Mouse (Mus musculus) midbrain, embryonic 14.5 days (tissue): ENCODE data around the gene Sult1a1. TPM values are rescaled to one million over a fixed set of nuclear protein-coding genes. Genes with fewer than 3 reads are reported as not detected.

Experiments
- ATAC-seq: fragments of 200-750 bp; cut with Nextera tagmentation; 2 replicates; pipeline ENCODE4 v1.8.0; 2017; ENCODE audit warnings: moderate number of reproducible peaks, moderate library complexity; ENCODE audit not compliant: low FRiP score, low TSS enrichment
- DNase-seq: peaks from one replicate; pipeline ENCODE4 v3.0.0-alpha.2; 2015
- H3K27ac ChIP-seq: fragments of 300-500 bp; sonication (generic); replicated peaks from 2 replicates; pipeline ENCODE4 v1.5.1; 2014; ENCODE audit warnings: mild to moderate bottlenecking, low read depth, low read length, moderate library complexity
- H3K27me3 ChIP-seq: fragments of 300-500 bp; sonication (generic); 2 replicates; pipeline ENCODE4 v1.6.1; 2014; ENCODE audit warnings: low read length, control low read depth, mixed read lengths; ENCODE audit not compliant: control insufficient read depth, insufficient read depth
- H3K36me3 ChIP-seq: fragments of 300-500 bp; sonication (generic); 2 replicates; pipeline ENCODE4 v1.6.1; 2014; ENCODE audit warnings: low read length, control low read depth; ENCODE audit not compliant: control insufficient read depth, insufficient read depth
- H3K4me1 ChIP-seq: fragments of 300-500 bp; sonication (generic); 2 replicates; pipeline ENCODE4 v1.6.1; 2014; ENCODE audit warnings: mild to moderate bottlenecking, antibody characterized with exemption, low read length, control low read depth; ENCODE audit not compliant: control insufficient read depth, insufficient read depth
- H3K4me2 ChIP-seq: fragments of 300-500 bp; sonication (generic); 2 replicates; pipeline ENCODE4 v1.6.1; 2014; ENCODE audit warnings: mild to moderate bottlenecking, low read length, moderate library complexity
- H3K4me3 ChIP-seq: fragments of 300-500 bp; sonication (generic); replicated peaks from 2 replicates; pipeline ENCODE4 v1.5.1; 2014; ENCODE audit warnings: low read depth, low read length
- H3K9ac ChIP-seq: fragments of 300-500 bp; sonication (generic); replicated peaks from 2 replicates; pipeline ENCODE4 v1.6.1; 2014; ENCODE audit warnings: mild to moderate bottlenecking, low read length, moderate library complexity
- H3K9me3 ChIP-seq: fragments of 300-500 bp; sonication (generic); 2 replicates; pipeline ENCODE4 v1.6.1; 2016; ENCODE audit warnings: low read length, control low read depth, mixed read lengths; ENCODE audit not compliant: control insufficient read depth
- WGBS: fragments of 180-500 bp; shearing (Covaris S2); extraction: QIAGEN DNeasy Blood & Tissue Kit; methylation state at CpG from one replicate; pipeline ENCODE4 v1.1.7; 2014; 5-methylcytosine and 5-hydroxymethylcytosine counted together
- polyA plus RNA-seq: library from polyadenylated mRNA; unstranded; fragments of >200 nt; fragmentation: Nextera tagmentation; extraction: Ambion mirVana; gene quantifications from 2 replicates; pipeline ENCODE4 v1.2.1, GENCODE M21; 2014

The Sult1a1 gene
- polyA plus RNA-seq, 1 experiment from 2014 or later = 2.6 TPM

GRCm38 (mm10) chr7:126659771-126660170, 16.5 kb downstream of the Sult1a1 start:
- Histone ChIP-seq H3K4me2 (no peak overlapping the region), H3K27me3 (no peaks in the 10 kb centered on the region)
- ATAC-seq = no peak

DNA sequence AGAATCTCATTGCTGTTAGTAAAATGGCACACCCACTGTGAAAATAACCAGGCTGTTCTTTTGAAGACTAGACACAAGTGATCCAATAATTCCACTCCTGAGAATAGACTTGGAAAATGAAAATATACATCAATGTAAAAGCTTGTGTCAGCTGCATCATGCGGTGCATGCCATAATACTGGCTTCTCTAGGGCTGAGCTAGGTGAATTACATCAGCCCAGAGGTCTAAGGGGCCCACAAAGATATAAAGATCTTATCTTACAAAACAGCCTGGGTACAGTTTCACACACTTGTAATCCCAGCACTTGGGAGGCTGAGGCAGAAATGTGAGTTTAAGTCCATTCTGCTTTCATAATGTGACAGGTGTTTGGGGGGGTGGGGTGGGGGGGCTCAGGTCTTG, 18.7 kb downstream of the Sult1a1 start:
- Histone ChIP-seq H3K36me3 (peaks cover 3% of the 10 kb centered on the region; the same call in 1 of the 2 replicates), H3K4me1 (no peaks in the 10 kb centered on the region), H3K27ac (no peak overlapping the region), H3K4me3 (no peak overlapping the region), H3K27me3 (no peaks in the 10 kb centered on the region), H3K9ac (no peak overlapping the region), H3K4me2 (no peak overlapping the region), H3K9me3 (no peaks in the 10 kb centered on the region)
- ATAC-seq (no peak), DNase-seq (no peak)
- WGBS = 100% methylated on average over 1 of the region's 1 CpGs

More at GRCm38 (mm10) chr7:126659771-126660170, 16.5 kb downstream of the Sult1a1 start:
- H3K27ac ChIP-seq = no peak overlapping the region
- no peak overlapping the region for H3K4me3 ChIP-seq
- no peak overlapping the region for H3K9ac ChIP-seq
- no peaks in the 10 kb centered on the region for H3K9me3 ChIP-seq
- 87% methylated on average over 3 of the region's 3 CpGs for WGBS
- peaks cover 20% of the 10 kb centered on the region for H3K36me3 ChIP-seq
- no peaks in the 10 kb centered on the region for H3K4me1 ChIP-seq
- DNase-seq = no peak

- Histone ChIP-seq H3K27ac (no peak overlapping the region), H3K4me3 (no peak overlapping the region), H3K9ac (no peak overlapping the region), H3K27me3 (no peaks in the 10 kb centered on the region), H3K4me2 (no peak overlapping the region), H3K4me1 (no peaks in the 10 kb centered on the region), H3K9me3 (no peaks in the 10 kb centered on the region), H3K36me3 (no peaks in the 10 kb centered on the region)
- DNase-seq (no peak), ATAC-seq (no peak)
- 94% methylated on average over 3 of the region's 3 CpGs for WGBS
Observed at GRCm38 (mm10) chr7:126655695-126656094, 20.5 kb downstream of the Sult1a1 start.

- H3K9ac ChIP-seq = no peak overlapping the region
- no peak overlapping the region for H3K27ac ChIP-seq
- H3K4me3 ChIP-seq = no peak overlapping the region
- DNase-seq (no peak), ATAC-seq (no peak)
- no peak overlapping the region for H3K4me2 ChIP-seq
- no peaks in the 10 kb centered on the region for H3K9me3 ChIP-seq
- whole genome bisulfite sequencing = 89% methylated on average over 2 of the region's 2 CpGs
- H3K27me3 ChIP-seq = no peaks in the 10 kb centered on the region
- no peaks in the 10 kb centered on the region for H3K36me3 ChIP-seq
- peaks cover 5% of the 10 kb centered on the region; the same call in 1 of the 2 replicates for H3K4me1 ChIP-seq
Observed at GRCm38 (mm10) chr7:126653991-126654390, 22.2 kb downstream of the Sult1a1 start.

DNA sequence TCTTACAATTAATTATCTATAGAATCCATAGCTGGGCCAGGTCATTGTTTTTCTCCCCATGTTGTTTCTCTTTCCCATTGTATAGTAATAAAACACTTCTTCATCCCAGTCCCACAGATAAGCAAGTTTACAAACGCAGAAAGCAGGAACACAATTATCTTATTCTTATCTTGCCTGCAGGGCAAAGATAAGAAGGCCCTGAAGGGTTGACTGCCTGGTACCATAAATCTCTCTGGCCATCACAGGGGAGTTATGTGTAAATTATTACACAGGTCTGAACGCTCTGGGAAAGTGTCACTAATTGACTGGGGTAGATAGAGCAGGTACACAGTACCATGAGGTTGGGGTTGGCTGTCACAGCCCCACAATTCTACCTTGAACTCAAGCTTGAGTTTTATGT, 25.4 kb downstream of the Sult1a1 start:
- H3K4me3 ChIP-seq = no peak overlapping the region
- H3K9me3 ChIP-seq = no peaks in the 10 kb centered on the region
- no peaks in the 10 kb centered on the region for H3K36me3 ChIP-seq
- H3K27ac ChIP-seq = no peak overlapping the region
- peaks cover 5% of the 10 kb centered on the region; the same call in 1 of the 2 replicates for H3K4me1 ChIP-seq
- no peak overlapping the region for H3K9ac ChIP-seq
- DNase-seq = no peak
- no peaks in the 10 kb centered on the region for H3K27me3 ChIP-seq
- H3K4me2 ChIP-seq = no peak overlapping the region
- 80% methylated on average over 2 of the region's 2 CpGs for WGBS
- ATAC-seq = no peak

GRCm38 (mm10) chr7:126649231-126650051, 26.8 kb downstream of the Sult1a1 start, which contains the start of gene Sgf29:
Sgf29 (plus strand) TSS chr7:126649309.
- DNase-seq (peak; percentile 97), ATAC-seq (peak; percentile 98)
- Histone ChIP-seq H3K27ac (peak within 1 kb of the TSS; percentile 93), H3K9me3 (no peaks in the 10 kb centered on the region), H3K36me3 (no peaks in the 10 kb centered on the region), H3K27me3 (no peaks in the 10 kb centered on the region), H3K9ac (peak within 1 kb of the TSS; percentile 68), H3K4me1 (peaks cover 5% of the 10 kb centered on the region; the same call in 1 of the 2 replicates), H3K4me3 (peak within 1 kb of the TSS; percentile 62), H3K4me2 (peak within 1 kb of the TSS; percentile 74)
- WGBS = 1% methylated on average over 57 of the region's 57 CpGs

DNA sequence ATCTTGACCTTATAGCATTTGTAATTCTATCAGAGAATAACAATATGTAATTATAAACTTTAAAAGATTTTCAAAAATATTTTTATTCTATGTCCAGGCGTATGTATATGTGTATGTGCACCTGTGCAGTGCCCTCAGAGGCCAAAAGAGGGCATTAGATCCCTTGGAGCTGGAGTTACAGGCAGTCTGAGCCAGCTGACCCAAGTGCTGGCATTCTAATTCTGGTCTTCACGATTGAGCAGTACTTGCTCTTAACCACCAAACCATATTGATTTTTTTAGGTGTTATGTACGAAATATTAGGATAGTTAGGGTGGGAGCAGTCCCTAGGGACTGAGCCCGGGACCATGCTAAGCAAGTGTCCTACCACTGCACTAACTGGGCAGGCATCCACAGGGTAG, 27.7 kb downstream of the Sult1a1 start:
- no peaks in the 10 kb centered on the region for H3K36me3 ChIP-seq
- H3K27ac ChIP-seq = no peak overlapping the region; the same call in 1 of the 2 replicates
- no peaks in the 10 kb centered on the region for H3K9me3 ChIP-seq
- H3K4me1 ChIP-seq = peaks cover 5% of the 10 kb centered on the region; the same call in 1 of the 2 replicates
- peak overlapping the region; percentile 68; the same call in 1 of the 2 replicates for H3K9ac ChIP-seq
- peak overlapping the region; percentile 62 for H3K4me3 ChIP-seq
- ATAC-seq (no peak), DNase-seq (peak; percentile 15)
- WGBS = 84% methylated on average over 4 of the region's 4 CpGs
- H3K4me2 ChIP-seq = peak overlapping the region; percentile 74
- H3K27me3 ChIP-seq = no peaks in the 10 kb centered on the region

DNA sequence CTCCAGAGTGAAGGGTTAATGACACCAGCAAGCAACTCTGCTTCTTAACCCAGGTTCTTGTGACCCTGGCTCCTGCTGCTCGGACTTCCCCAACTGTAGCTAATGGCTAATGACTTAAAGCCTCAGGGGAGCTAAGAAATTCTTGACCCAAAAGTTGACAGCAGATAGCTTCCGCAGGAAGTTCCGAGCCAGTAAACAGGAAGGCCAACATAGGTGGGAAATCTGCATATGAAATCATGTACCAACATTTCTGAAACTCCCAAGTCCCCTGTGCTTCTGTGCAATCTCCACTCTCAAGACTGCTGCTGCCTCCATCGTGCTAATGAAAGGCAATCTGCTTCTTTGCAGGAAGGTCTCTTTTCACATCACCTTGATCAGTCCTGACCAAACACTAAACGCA, 30.5 kb downstream of the Sult1a1 start:
- Histone ChIP-seq H3K27ac (no peak overlapping the region), H3K4me2 (no peak overlapping the region), H3K36me3 (no peaks in the 10 kb centered on the region), H3K9ac (no peak overlapping the region), H3K4me3 (no peak overlapping the region), H3K9me3 (no peaks in the 10 kb centered on the region), H3K4me1 (peaks cover 5% of the 10 kb centered on the region; the same call in 1 of the 2 replicates), H3K27me3 (no peaks in the 10 kb centered on the region)
- DNase-seq (no peak), ATAC-seq (no peak)
- WGBS = 77% methylated on average over 5 of the region's 5 CpGs

DNA sequence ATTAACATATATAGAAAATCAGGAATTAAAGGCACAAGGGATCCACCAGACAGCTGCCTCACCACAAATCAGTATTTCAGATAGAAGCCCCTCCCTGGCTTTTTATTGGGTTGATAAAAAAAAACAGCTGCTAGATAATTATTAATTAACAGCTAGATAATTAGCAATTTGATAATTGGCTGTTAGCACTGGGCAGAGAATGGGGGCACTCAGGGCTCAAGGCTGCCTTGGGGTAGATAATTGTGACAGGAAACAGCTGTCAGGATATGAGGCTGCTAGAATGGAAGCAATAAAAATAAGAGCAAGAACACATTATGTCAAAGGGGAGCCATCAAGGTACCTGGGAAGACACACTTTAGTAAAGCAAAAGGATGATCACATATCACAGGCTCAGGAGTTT, 31.3 kb downstream of the Sult1a1 start:
- Histone ChIP-seq H3K9me3 (no peaks in the 10 kb centered on the region), H3K9ac (no peak overlapping the region), H3K36me3 (no peaks in the 10 kb centered on the region), H3K4me2 (no peak overlapping the region), H3K4me3 (no peak overlapping the region), H3K27ac (no peak overlapping the region), H3K27me3 (no peaks in the 10 kb centered on the region), H3K4me1 (peaks cover 1% of the 10 kb centered on the region; the same call in 1 of the 2 replicates)
- ATAC-seq (no peak), DNase-seq (no peak)
